Mouse (Mus musculus) 416B (cell line): ENCODE measurements at regions not wholly inside any gene's neighbourhood (a gene's known extent, or its start where the extent isn't known, plus 50 kb on each side); places are given as distances from the start of the nearest gene placed in this dataset.

Experiments
- DNase-seq: peaks from one replicate; pipeline ENCODE4 v3.0.0; 2011; ENCODE audit warnings: low read depth

DNA sequence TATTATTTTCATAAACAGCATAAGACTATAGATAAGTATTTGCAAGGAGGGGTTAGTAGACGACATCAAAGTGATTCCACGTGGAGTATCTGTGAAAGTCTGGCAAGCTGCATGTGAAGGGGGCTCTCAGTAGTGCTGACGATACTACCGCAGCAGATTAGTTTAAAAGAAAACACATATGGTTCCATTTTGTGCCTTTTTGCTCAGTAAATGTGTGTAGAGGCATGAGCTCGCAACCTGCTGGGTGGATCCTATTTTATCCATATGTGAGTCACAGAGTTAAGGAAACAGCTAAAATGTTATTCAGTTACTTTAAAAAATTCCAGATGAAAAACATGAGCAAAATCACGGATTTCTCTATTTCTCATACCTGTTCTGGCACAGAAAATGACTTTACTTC is 325.4 kb downstream of the Tfec start:
- DNase-seq = no peak

DNA sequence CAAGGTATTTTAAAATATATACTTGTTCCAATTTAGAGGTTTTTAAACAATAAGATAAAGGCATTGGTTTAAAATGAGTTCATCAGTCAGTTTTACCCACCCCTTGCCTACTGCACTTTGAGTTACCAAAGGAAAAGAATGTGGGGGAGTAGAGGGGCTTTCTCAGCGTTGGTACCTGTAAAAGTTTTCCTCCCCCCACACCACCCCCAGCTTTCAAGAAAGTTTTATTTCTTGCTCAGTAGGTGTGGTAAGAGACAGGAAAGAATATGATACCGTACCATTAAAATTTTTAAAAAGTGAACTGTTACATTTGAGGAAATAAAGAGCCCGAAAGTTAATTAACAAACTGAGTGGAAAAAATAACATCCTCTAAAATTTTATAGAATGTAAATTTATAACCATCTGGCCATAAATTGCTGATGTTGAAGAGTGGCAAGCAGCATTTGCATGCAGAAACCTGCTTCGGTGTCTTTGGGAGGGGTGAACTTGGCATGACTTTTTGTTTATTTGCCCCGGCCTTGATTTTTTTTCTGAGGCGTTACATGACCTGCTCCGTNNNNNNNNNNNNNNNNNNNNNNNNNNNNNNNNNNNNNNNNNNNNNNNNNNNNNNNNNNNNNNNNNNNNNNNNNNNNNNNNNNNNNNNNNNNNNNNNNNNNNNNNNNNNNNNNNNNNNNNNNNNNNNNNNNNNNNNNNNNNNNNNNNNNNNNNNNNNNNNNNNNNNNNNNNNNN is 346.1 kb downstream of the Tfec start:
- no peak for DNase-seq

DNA sequence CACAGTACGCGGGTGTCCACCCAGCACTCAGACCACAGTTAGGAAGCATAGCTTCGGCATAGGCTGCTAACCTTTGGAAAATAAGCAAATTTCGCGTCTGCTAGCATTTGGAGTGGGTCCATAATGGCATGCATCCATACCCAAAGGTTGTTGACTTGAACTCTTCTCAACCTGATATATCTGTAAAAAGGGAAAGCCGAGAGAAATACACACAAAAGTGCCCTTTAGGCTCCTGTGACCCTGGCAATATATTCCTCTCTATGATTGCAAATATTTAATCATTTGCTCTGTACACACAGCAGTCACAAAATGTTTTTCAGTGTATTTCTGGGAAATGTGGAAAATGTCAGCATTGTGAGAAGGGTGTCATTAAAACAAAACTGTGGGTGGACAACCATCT is 347.1 kb downstream of the Tfec start:
- no peak for DNase-seq

DNA sequence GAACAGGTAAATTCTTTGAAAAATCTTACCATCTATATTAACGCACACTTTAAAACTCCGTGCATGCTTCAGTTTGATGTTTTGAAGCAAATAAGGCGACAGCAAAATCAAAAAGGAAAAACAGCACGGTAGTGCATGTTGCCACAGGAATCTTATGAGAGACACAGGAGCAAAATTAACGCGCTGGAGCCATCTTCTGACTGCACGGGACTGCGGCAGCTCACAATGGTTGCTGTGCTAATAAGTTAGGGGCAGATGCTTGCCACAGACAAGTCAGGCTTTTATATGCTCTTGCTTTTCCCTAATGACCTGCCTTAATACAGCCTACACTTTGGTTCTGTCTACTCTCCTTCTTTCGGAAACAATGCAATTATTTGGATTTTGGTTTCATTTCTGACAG is 347.8 kb downstream of the Tfec start:
- DNase-seq = no peak

DNA sequence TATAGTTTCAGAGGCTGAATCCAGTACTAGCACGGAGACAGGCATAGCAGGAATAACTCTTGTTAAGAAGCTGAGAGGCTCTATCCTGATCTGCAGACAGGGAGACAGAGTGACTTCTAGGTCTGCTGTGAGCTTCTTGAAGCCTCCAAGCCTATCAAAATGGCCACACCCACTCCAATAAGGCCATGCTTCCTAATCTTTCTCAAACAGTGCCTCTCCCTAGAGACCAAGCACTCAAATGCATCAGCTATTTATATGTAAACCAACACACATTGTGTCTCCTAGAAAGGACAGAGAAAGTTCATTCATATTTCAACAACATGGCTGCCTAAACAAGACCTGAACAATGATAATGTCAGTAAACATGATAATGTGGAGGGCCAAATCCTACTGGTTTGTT is 384.2 kb downstream of the Tfec start:
- no peak for DNase-seq

DNA sequence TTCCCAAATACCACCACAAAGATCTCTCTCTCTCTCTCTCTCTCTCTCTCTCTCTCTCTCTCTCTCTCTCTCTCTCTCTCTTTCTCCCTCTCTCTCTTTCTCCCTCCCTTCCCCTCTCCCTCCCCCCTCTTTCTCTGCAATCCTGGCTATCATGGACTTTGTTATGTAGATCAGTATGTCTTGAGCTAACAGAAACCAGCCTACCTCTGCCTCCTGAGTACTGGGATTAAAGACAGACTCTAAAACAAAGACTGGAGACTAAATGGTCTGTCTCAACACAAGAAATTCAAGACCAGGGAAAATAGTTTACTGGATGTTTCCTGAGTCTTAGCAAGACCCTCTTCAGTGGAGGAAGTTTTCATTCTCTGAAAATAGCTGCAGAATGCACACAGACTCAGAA is 384.7 kb downstream of the Tfec start:
- DNase-seq = no peak

DNA sequence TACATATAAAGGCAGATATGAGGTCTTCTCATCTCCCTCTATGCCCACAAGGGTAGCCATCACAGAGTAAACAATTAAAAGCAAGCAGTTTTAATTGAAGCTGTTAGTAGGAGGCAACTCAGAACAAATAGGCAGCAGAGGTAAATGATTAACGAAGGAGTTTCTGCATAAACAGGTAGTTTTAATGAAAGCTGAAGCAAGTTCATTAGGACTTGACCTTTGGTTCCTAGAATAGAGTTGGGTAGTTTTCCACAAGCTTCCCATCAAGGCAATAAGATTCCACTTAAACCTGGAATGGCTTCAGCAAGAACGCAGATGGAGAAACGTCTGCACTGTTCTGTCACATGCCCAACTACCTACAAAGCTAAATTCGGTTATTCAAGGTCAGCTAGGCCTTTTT is 394.4 kb downstream of the Tfec start:
- no peak for DNase-seq

DNA sequence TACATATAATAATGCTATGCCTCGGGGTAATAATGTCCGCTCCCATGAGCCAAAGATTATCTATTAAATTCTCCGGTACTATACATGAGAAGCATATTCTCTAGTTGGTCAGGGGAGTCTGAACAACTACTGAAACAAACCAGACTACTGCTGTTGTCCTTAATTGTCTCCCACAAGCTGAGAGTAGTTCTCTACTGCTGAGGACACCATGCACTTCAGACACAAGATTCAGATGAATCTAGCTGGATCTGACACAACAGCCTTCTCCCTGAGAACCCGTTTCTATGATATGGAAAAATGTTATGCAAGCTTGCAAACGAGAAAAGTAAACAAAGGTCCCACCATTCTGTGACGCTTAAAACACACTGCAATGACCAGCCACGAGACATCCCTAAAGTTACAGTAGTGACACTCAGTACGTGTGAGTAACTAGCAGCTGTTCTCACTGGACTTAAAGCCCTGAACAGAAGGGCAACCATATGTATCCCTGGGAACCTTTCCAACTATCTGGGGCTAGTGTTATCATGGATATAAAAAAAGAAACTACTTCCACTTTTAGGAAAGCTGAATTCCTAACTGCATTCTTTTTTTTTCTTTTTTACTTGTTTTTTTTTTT is 411.1 kb downstream of the Tfec start:
- no peak for DNase-seq

DNA sequence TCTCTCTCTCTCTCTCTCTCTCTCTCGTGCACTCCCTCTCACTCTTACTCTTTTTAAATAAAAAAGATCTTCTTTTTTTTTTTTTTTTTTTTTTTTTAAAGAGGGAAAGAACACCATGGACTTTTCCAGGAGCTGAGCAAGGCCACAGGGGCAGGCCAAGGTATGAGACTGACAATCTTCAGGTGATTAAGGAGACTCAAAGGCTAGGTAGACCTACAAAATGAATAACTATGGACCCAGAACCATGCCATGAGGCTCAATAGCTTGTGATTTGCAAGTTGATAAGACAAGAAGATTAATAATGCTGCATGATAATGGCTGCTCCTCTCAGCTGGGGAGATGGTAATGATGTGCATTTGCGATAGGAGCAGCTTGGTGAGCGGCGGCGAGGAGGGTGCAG is 414.9 kb downstream of the Tfec start:
- no peak for DNase-seq

DNA sequence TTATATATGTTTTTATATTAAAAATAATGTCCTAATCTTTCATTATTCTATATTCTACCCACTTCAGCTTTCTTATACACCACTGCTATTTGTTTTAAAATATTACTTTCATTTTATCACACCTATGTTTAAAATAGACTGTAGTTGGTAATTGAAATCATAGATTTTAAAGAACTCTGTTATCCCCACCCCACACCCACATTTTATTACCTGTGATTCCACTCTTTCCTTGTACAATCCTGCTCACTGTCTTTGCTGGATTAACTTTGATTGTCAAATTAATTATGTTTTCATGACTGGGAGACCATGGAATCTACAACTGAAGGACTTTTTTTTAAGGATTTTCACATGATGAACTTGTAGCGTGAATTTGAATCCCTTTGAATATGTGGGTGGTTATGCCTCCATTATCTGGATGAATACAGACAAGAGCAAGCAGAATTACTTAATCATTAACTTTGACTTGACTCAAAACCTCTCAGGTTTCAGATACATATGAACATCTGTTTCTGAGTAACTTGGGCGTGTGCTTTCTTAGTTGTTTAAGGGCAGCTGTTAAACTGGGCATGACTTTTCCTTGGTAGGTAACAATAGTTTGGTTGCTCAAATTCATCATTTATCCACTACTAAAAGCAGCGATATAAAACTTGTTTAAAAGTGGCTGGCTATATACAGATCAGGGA is 429.4 kb downstream of the Tfec start:
- no peak for DNase-seq

DNA sequence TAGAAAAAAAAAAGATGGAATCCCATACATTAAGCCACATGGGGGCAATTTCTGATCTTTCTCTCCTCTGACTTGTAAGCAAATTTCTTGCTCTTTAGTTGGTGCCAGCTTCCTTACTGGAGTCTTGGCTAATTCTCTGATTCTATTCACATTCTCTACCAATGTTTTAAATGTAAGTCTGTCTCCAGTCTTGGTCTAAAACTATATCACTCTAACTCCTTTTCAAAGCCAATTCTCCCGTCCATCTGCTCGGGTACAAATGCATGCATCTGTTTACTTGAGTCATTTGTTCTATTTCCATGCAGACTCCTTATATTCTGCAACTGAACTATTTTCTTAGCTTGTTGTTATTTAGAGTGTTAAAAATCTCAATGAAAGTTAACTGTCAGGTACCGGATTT is 440.0 kb downstream of the Tfec start:
- DNase-seq = no peak
